Mouse (Mus musculus): ENCODE measurements around the gene Trappc3.
"Not testable (repeated sequence)": the region's sequence is repeated elsewhere in the genome, so short reads cannot be mapped to it uniquely, and the experiment has no call there.

DNA sequence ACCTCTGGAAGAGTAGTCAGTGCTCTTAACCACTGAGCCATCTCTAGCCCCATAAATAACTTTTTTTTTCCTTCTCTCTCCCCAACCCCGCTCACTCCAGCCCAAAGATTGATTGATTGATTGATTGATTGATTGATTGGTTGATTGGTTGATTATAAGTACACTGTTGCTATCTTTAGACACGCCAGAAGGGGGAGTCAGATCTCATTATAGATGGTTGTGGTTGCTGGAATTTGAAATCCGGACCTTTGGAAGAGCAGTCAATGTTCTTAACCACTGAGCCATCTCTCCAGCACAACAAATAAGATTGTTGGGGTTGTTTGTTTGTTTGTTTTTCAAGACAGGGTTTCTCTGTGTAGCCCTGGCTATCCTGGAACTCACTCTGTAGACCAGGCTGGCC is 42.6 kb upstream of the Trappc3 start:
- TF ChIP-seq CTCF (IDR thresholded peaks at IDR 0.05; ENCODE audit: control insufficient read depth, insufficient read depth, insufficient replicate concordance, low read depth, low read length); POLR2A (IDR thresholded peaks at IDR 0.05; ENCODE audit: control insufficient read depth, low read depth, low read length): not testable (repeated sequence)
